Mouse (Mus musculus) intestine, embryonic 16.5 days (tissue): ENCODE results near the gene Npepl1. TPM values are rescaled to one million over a fixed set of nuclear protein-coding genes. Genes with fewer than 3 reads are reported as not detected.

Source experiments
- ATAC-seq: fragments of 200-750 bp; cut with Nextera tagmentation; 2 replicates; pipeline ENCODE4 v1.8.0; 2017; ENCODE audit warnings: moderate TSS enrichment, moderate library complexity
- H3K27ac ChIP-seq: fragments of 300-500 bp; sonication (generic); 2 replicates; pipeline ENCODE4 v1.5.1; 2014; ENCODE audit warnings: mild to moderate bottlenecking, low read length
- H3K27me3 ChIP-seq: fragments of 300-500 bp; sonication (generic); replicated peaks from 2 replicates; pipeline ENCODE4 v1.6.1; 2014; ENCODE audit warnings: low read length, control low read depth, mixed read lengths; ENCODE audit not compliant: control insufficient read depth, insufficient read depth
- H3K36me3 ChIP-seq: fragments of 300-500 bp; sonication (generic); 2 replicates; pipeline ENCODE4 v1.6.1; 2014; ENCODE audit warnings: low read length, control low read depth; ENCODE audit not compliant: control insufficient read depth, insufficient read depth
- H3K4me1 ChIP-seq: fragments of 300-500 bp; sonication (generic); 2 replicates; pipeline ENCODE4 v1.6.1; 2014; ENCODE audit warnings: low read length, control low read depth, mixed read lengths; ENCODE audit not compliant: control insufficient read depth, insufficient read depth
- H3K4me2 ChIP-seq: fragments of 300-500 bp; sonication (generic); 2 replicates; pipeline ENCODE4 v1.6.1; 2014; ENCODE audit warnings: low read depth, low read length, control low read depth
- H3K4me3 ChIP-seq: fragments of 300-500 bp; sonication (generic); 2 replicates; pipeline ENCODE4 v1.5.1; 2014; ENCODE audit warnings: mild to moderate bottlenecking, low read length
- H3K9ac ChIP-seq: fragments of 300-500 bp; sonication (generic); 2 replicates; pipeline ENCODE4 v1.6.1; 2014; ENCODE audit warnings: low read depth, low read length
- H3K9me3 ChIP-seq: fragments of 300-500 bp; sonication (generic); 2 replicates; pipeline ENCODE4 v1.6.1; 2016; ENCODE audit warnings: low read length, control low read depth; ENCODE audit not compliant: control insufficient read depth
- WGBS: fragments of 180-500 bp; shearing (Covaris S2); extraction: QIAGEN DNeasy Blood & Tissue Kit; methylation state at CpG from one replicate; pipeline ENCODE4 v1.1.7; 2014; 5-methylcytosine and 5-hydroxymethylcytosine counted together
- polyA plus RNA-seq: library from polyadenylated mRNA; unstranded; fragments of >200 nt; fragmentation: Nextera tagmentation; extraction: Ambion mirVana; gene quantifications from 2 replicates; pipeline ENCODE4 v1.2.1, GENCODE M21; 2015

The Npepl1 gene
- 44.4 and 46.0 TPM in 2 replicates for polyA plus RNA-seq

- Histone ChIP-seq H3K27ac (peak within 1 kb of the TSS; percentile 58), H3K4me3 (peak within 1 kb of the TSS; percentile 66), H3K9ac (peak within 1 kb of the TSS; percentile 88), H3K9me3 (no peaks in the 10 kb centered on the region), H3K36me3 (no peaks in the 10 kb centered on the region), H3K4me2 (peak within 1 kb of the TSS; percentile 92), H3K4me1 (peaks cover 14% of the 10 kb centered on the region; the same call in 1 of the 2 replicates), H3K27me3 (no peaks in the 10 kb centered on the region)
- ATAC-seq, result peak; percentile 95
- 2% methylated on average over 83 of the region's 90 CpGs for WGBS
Observed at GRCm38 (mm10) chr2:174109991-174110782, at the start of gene Npepl1. TSS of gene Npepl1 (plus strand) at chr2:174110349.

GRCm38 (mm10) chr2:174061219-174061618 lies 48.9 kb upstream of the Npepl1 start:
- ATAC-seq, result no peak
- no peaks in the 10 kb centered on the region for H3K36me3 ChIP-seq

DNA sequence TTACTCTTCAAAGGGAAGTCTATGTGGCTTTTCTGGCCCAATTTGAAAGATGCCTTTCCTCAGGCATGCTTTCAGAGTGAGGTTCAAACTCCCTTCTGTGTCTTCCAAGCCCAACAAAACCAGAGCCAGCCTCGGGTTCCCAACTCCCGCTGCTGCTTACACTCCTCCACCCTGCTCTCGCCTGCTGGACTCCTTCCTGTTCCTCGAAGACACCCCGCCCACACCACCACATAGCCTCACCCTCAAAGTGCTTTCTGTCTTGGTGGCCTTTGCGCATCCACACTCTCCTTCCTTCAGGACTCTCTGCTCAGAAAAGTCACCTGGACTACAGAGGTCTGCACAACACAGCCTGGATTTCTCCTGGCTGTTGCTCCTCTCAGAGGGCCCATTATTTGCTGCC lies 47.1 kb upstream of the Npepl1 start:
- 70% methylated on average over 6 of the region's 6 CpGs for WGBS
- H3K27ac ChIP-seq, result 0 out of 2 replicates have a peak overlapping the region, but pooled peaks have one; percentile 35
- no peak overlapping the region for H3K9ac ChIP-seq

More at GRCm38 (mm10) chr2:174061219-174061618, 48.9 kb upstream of the Npepl1 start:
- Histone ChIP-seq H3K4me1 (peaks cover 9% of the 10 kb centered on the region), H3K27ac (no peak overlapping the region), H3K9me3 (no peaks in the 10 kb centered on the region), H3K27me3 (no peaks in the 10 kb centered on the region), H3K4me2 (no peak overlapping the region), H3K4me3 (no peak overlapping the region), H3K9ac (no peak overlapping the region)
- 16% methylated on average over 2 of the region's 2 CpGs for WGBS

GRCm38 (mm10) chr2:174063527-174064211 lies 46.5 kb upstream of the Npepl1 start:
- no peak for ATAC-seq
- Histone ChIP-seq H3K36me3 (no peaks in the 10 kb centered on the region), H3K27ac (0 out of 2 replicates have a peak overlapping the region, but pooled peaks have one; percentile 35), H3K4me3 (no peak overlapping the region), H3K4me1 (peaks cover 9% of the 10 kb centered on the region; the same call in 1 of the 2 replicates), H3K4me2 (no peak overlapping the region), H3K9ac (no peak overlapping the region), H3K9me3 (no peaks in the 10 kb centered on the region), H3K27me3 (no peaks in the 10 kb centered on the region)
- WGBS, result 50% methylated on average over 9 of the region's 9 CpGs

More for the DNA sequence above, 47.1 kb upstream of the Npepl1 start:
- no peak for ATAC-seq
- Histone ChIP-seq H3K4me3 (no peak overlapping the region), H3K36me3 (no peaks in the 10 kb centered on the region), H3K4me1 (peaks cover 9% of the 10 kb centered on the region; the same call in 1 of the 2 replicates), H3K4me2 (no peak overlapping the region), H3K27me3 (no peaks in the 10 kb centered on the region), H3K9me3 (no peaks in the 10 kb centered on the region)

- Histone ChIP-seq H3K9me3 (no peaks in the 10 kb centered on the region), H3K4me1 (peaks cover 9% of the 10 kb centered on the region; the same call in 1 of the 2 replicates), H3K9ac (no peak overlapping the region), H3K4me2 (no peak overlapping the region), H3K27me3 (no peaks in the 10 kb centered on the region), H3K36me3 (no peaks in the 10 kb centered on the region), H3K4me3 (no peak overlapping the region), H3K27ac (no peak overlapping the region)
- no peak for ATAC-seq
- 79% methylated on average over 6 of the region's 6 CpGs for WGBS
Observed at GRCm38 (mm10) chr2:174067793-174068419, 42.2 kb upstream of the Npepl1 start.

DNA sequence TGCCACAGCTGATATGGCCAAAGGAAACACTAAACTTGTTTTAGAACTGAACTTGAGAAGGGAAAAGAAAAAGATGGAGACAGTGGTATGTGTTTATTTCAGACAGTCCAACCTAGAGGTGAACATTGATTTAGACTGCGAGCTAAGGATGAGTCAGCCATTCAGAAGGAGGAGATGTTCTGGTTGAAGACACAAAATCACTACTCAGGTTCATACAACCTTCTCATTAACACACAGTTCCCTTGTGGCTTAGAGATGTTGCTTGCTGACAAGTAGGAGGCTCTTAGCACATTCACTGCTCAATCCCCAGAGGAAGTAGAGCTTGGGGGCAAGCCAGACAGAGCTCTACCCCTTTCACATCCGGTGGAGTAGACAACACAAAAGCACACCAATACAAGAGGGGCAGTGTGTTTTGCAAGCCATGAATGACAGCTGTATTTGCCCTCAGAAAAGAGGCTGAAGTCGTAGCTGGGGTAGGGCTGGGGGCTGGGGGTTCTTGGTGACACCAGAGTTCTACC lies 40.6 kb upstream of the Npepl1 start:
- WGBS, result 68% methylated on average over 3 of the region's 3 CpGs
- no peak for ATAC-seq
- H3K27ac ChIP-seq, result no peak overlapping the region

GRCm38 (mm10) chr2:174071406-174071805 lies 38.7 kb upstream of the Npepl1 start:
- Histone ChIP-seq H3K4me1 (peaks cover 9% of the 10 kb centered on the region), H3K9me3 (no peaks in the 10 kb centered on the region), H3K4me3 (no peak overlapping the region), H3K36me3 (no peaks in the 10 kb centered on the region), H3K27ac (no peak overlapping the region), H3K9ac (no peak overlapping the region), H3K4me2 (no peak overlapping the region), H3K27me3 (no peaks in the 10 kb centered on the region)
- ATAC-seq, result no peak
- WGBS, result 83% methylated on average over 5 of the region's 5 CpGs

More for the DNA sequence above, 40.6 kb upstream of the Npepl1 start:
- Histone ChIP-seq H3K4me3 (no peak overlapping the region), H3K27me3 (no peaks in the 10 kb centered on the region), H3K9me3 (no peaks in the 10 kb centered on the region), H3K9ac (no peak overlapping the region), H3K4me1 (no peaks in the 10 kb centered on the region), H3K36me3 (no peaks in the 10 kb centered on the region), H3K4me2 (no peak overlapping the region)

DNA sequence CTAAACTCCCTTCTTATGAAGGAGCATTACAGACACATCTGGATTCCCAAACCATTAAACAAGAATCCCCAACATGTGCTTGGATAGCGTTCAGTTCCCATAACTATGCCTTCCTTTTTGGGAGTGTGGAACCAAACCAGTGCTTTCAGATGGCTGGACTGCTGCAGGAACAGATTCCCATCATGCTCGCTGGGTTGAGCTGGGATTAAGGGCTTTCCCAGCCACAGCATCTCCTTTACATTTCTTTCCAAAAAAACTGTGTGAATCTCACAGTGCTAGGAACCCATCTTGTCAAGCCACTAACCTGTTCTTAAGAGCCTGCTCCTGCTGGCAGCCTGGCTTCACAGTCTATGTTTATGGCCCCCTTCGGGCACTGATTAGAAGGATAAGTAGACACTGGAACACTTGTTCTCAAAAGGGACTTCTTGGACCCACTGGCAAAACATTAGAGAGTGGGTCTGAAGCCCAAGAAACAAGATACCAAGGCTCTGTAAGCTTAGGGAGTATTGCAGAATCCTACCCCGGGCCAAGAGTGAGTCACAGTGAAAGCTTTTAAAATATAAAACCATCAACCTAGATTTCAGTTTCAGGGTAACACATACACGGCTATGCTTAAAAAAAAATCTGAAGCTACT lies 36.9 kb upstream of the Npepl1 start:
- Histone ChIP-seq H3K9ac (no peak overlapping the region), H3K4me1 (peaks cover 14% of the 10 kb centered on the region), H3K27me3 (no peaks in the 10 kb centered on the region), H3K36me3 (no peaks in the 10 kb centered on the region), H3K9me3 (no peaks in the 10 kb centered on the region), H3K27ac (no peak overlapping the region), H3K4me2 (no peak overlapping the region), H3K4me3 (no peak overlapping the region)
- WGBS, result 58% methylated on average over 5 of the region's 5 CpGs
- ATAC-seq, result no peak
